Mouse (Mus musculus): Measurements from ENCODE around the gene Haus4. TPM values are rescaled to one million over a fixed set of nuclear protein-coding genes. Genes with fewer than 3 reads are reported as not detected.
A peak's percentile ranks its signal among the peaks of the same experiment; 100 is the strongest.

The Haus4 gene
- polyA plus RNA-seq, 1 experiment, result 8.2 TPM

- no peak for DNase-seq (ENCODE audit: extremely low spot score in 1 of 2, low spot score in 1 of 2)
These were observed 53.1 kb downstream of the Haus4 start for GRCm38 (mm10) chr14:54501365-54501764.

GRCm38 (mm10) chr14:54499330-54499729 is 55.1 kb downstream of the Haus4 start:
- no peak for DNase-seq (ENCODE audit: extremely low spot score in 1 of 2, low spot score in 1 of 2)

- no peak for DNase-seq (ENCODE audit: extremely low spot score in 1 of 2, low spot score in 1 of 2)
These were observed 57.7 kb downstream of the Haus4 start for GRCm38 (mm10) chr14:54496706-54497105.

GRCm38 (mm10) chr14:54494234-54494633 is 60.2 kb downstream of the Haus4 start:
- DNase-seq (ENCODE audit: extremely low spot score in 1 of 2, low spot score in 1 of 2), result peak in 1 of 2 experiments; percentile 80

- DNase-seq (ENCODE audit: extremely low spot score in 1 of 2, low spot score in 1 of 2), result no peak
These were observed 61.2 kb downstream of the Haus4 start for GRCm38 (mm10) chr14:54493236-54493635.

- peak in 1 of 2 experiments; percentile 82 for DNase-seq (ENCODE audit: extremely low spot score in 1 of 2, low spot score in 1 of 2)
These were observed 61.9 kb downstream of the Haus4 start for GRCm38 (mm10) chr14:54492345-54493131.

Other genes with a start within 250 kb of the Haus4 start
- 76.2 and 76.8 TPM in 2 replicates for gene Oxa1l, start 193.8 kb downstream of the Haus4 start, polyA plus RNA-seq (2012; rRNA removed)
- 2.9 and 3.3 TPM in 2 replicates for gene Slc7a7, start 136.8 kb downstream of the Haus4 start, polyA plus RNA-seq (2012; rRNA removed)
- 137 and 147 TPM in 2 replicates for gene Mrpl52, start 127.7 kb downstream of the Haus4 start, polyA plus RNA-seq (2012; rRNA removed)
- gene Mmp14, start 123.0 kb downstream of the Haus4 start, polyA plus RNA-seq (2012; rRNA removed), result 17.3 and 22.0 TPM in 2 replicates
- 34.4 and 37.4 TPM in 2 replicates for gene Lrp10, start 90.5 kb downstream of the Haus4 start, polyA plus RNA-seq (2012; rRNA removed)
- gene Rem2, start 78.5 kb downstream of the Haus4 start, polyA plus RNA-seq (2012; rRNA removed), result 5.3 and 7.3 TPM in 2 replicates
- 54.1 and 56.2 TPM in 2 replicates for gene Prmt5, start 37.1 kb downstream of the Haus4 start, polyA plus RNA-seq (2012; rRNA removed)
- gene Ajuba, start 22.9 kb upstream of the Haus4 start, polyA plus RNA-seq (2012; rRNA removed), result 2.3 and 2.8 TPM in 2 replicates
- gene 4931414P19Rik, start 51.4 kb upstream of the Haus4 start, polyA plus RNA-seq (2012; rRNA removed), result 5.8 and 7.6 TPM in 2 replicates
- gene Psmb5, start 63.4 kb upstream of the Haus4 start, polyA plus RNA-seq (2012; rRNA removed), result 177 and 178 TPM in 2 replicates
- 0.46 and 0.54 TPM in 2 replicates for gene Psmb11, start 66.8 kb upstream of the Haus4 start, polyA plus RNA-seq (2012; rRNA removed)
- not detected in 2 replicates for gene Gm17606, start 86.3 kb upstream of the Haus4 start, polyA plus RNA-seq (2012; rRNA removed)
- gene Cdh24, start 86.7 kb upstream of the Haus4 start, polyA plus RNA-seq (2012; rRNA removed), result 15.1 and 18.1 TPM in 2 replicates
- gene 1700123O20Rik, start 131.6 kb upstream of the Haus4 start, polyA plus RNA-seq (2012; rRNA removed), result 36.3 and 36.6 TPM in 2 replicates
- 239 and 246 TPM in 2 replicates for gene Acin1, start 132.3 kb upstream of the Haus4 start, polyA plus RNA-seq (2012; rRNA removed)
- gene Gm29776, start 144.2 kb upstream of the Haus4 start, polyA plus RNA-seq (2012; rRNA removed), result 0.08 and 0.20 TPM in 2 replicates
- gene Cebpe, start 157.6 kb upstream of the Haus4 start, polyA plus RNA-seq (2012; rRNA removed), result 0.17 TPM in 1 of 2 replicates, not detected in the other
- gene Slc7a8, start 227.3 kb upstream of the Haus4 start, polyA plus RNA-seq (2012; rRNA removed), result 41.2 and 43.0 TPM in 2 replicates

Measured in frontal cortex, adult 2 months (tissue).